In the genomic region with DNA sequence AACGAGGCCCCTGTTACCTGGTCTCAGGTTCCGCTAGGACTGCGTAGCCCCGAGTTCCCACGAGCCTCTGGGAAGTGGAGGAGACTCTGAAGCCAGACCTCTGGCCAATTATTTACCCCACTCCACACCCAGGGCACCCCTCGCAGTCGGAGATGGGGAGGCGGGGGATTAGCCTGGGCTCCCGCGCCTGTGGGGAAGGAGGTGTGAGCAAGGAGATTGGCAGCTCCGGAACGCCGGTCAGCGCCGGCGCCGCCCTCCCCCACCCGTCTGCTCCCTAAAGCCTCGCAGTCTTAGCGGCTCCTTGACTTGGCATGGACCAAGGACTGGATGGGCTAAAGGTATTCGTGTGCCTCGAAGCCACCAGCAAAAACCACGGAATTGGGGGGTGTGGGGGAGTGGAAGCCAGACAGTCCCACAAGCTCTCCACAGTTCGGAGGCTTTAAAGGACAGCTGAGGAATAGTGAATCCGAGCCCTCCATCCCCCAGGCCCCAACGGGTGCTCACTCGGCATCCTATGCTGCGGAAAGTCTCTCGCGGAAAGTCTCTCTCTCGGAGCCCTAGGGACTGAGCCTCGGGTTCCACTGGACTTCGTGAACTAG, we compare ENCODE assay signal across 8 mouse cellular contexts. TPM values are rescaled to one million over a fixed set of nuclear protein-coding genes. Genes with fewer than 3 reads are reported as not detected.
DNase-seq lines count a peak whose midpoint lies in the region; ATAC-seq lines count a peak whose summit lies in the region.

A gene (minus strand): TSS at position 67 of the 599 bp plus-strand sequence.

- H3K36me3 ChIP-seq in liver, embryonic 11.5 days (ENCODE audit: control insufficient read depth, insufficient read depth, low read length), result no peaks in the 10 kb centered on the region
- H3K36me3 ChIP-seq in hindbrain, embryonic 10.5 days, result peaks cover 14% of the 10 kb centered on the region; the same call in 1 of the 2 replicates
- H3K36me3 ChIP-seq in liver, embryonic 12.5 days, result 0 out of 2 replicates have a peak, but pooled peaks cover 3% of the 10 kb centered on the region

- H3K9me3 ChIP-seq in liver, embryonic 11.5 days (ENCODE audit: control insufficient read depth, low read length), result no peaks in the 10 kb centered on the region
- H3K9me3 ChIP-seq in hindbrain, embryonic 10.5 days, result no peaks in the 10 kb centered on the region
- no peaks in the 10 kb centered on the region for H3K9me3 ChIP-seq in liver, embryonic 12.5 days (replicated peaks)

- peaks cover 12% of the 10 kb centered on the region for H3K4me1 ChIP-seq in liver, embryonic 11.5 days (replicated peaks; ENCODE audit: control insufficient read depth, insufficient read depth, low read length)
- peaks cover 42% of the 10 kb centered on the region for H3K4me1 ChIP-seq in hindbrain, embryonic 10.5 days (replicated peaks)
- H3K4me1 ChIP-seq in liver, embryonic 12.5 days, result peaks cover 11% of the 10 kb centered on the region; the same call in 1 of the 2 replicates

- H3K4me2 ChIP-seq in liver, embryonic 11.5 days, result peak within 1 kb of the TSS; percentile 65
- H3K4me2 ChIP-seq in liver, embryonic 12.5 days, result peak within 1 kb of the TSS; percentile 55

- no peak within 1 kb of the TSS for H3K27ac ChIP-seq in liver, embryonic 11.5 days (ENCODE audit: low read depth, low read length)
- H3K27ac ChIP-seq in hindbrain, embryonic 10.5 days, result peak within 1 kb of the TSS; percentile 18; the same call in 1 of the 2 replicates
- H3K27ac ChIP-seq in liver, embryonic 12.5 days, result no peak within 1 kb of the TSS

- no peak within 1 kb of the TSS for H3K9ac ChIP-seq in liver, embryonic 11.5 days (ENCODE audit: low read depth, low read length)
- no peak within 1 kb of the TSS for H3K9ac ChIP-seq in liver, embryonic 12.5 days

- H3K4me3 ChIP-seq in liver, embryonic 11.5 days (ENCODE audit: low read depth, low read length), result peak within 1 kb of the TSS; percentile 40
- H3K4me3 ChIP-seq in hindbrain, embryonic 10.5 days, result peak within 1 kb of the TSS; percentile 49
- H3K4me3 ChIP-seq in liver, embryonic 12.5 days, result peak within 1 kb of the TSS; percentile 32

- intact Hi-C loops in left cerebral cortex, postnatal 14 days (cut with DNase I), result loop anchor here (10.0 kb wide), 1 partner anchor 344 kb away; no protein-coding TSS in a partner anchor

- under 1% methylated on average over 33 of the region's 33 CpGs for WGBS in liver, embryonic 11.5 days
- under 1% methylated on average over 33 of the region's 33 CpGs for whole genome bisulfite sequencing in hindbrain, embryonic 10.5 days
- 2% methylated on average over 33 of the region's 33 CpGs for WGBS in liver, embryonic 12.5 days (ENCODE audit: insufficient replicate concordance)

- DNase-seq in liver, embryonic 11.5 days (ENCODE audit: low spot score), result no peak
- no peak for DNase-seq in liver
- DNase-seq in embryo, embryonic 11 days, result peak; percentile 73
- DNase-seq in hindbrain, embryonic 10.5 days (ENCODE audit: low spot score), result peak; percentile 71
- peak; percentile 74 for DNase-seq in retina, postnatal 1 day
- no peak for DNase-seq in left cerebral cortex, postnatal 14 days (ENCODE audit: low spot score in 2 of 2)
- no peak for DNase-seq in cerebellum, adult 11 months

- peak; percentile 44 for ATAC-seq in liver, embryonic 11.5 days (replicated peaks; ENCODE audit: low FRiP score)
- peak; percentile 37 for ATAC-seq in liver, embryonic 12.5 days

- peaks cover 70% of the 10 kb centered on the region for H3K27me3 ChIP-seq in liver, embryonic 11.5 days (replicated peaks; ENCODE audit: control insufficient read depth, insufficient read depth, low read length)
- H3K27me3 ChIP-seq in hindbrain, embryonic 10.5 days (ENCODE audit: insufficient read depth, poor library complexity, severe bottlenecking), result peaks cover 94% of the 10 kb centered on the region
- H3K27me3 ChIP-seq in liver, embryonic 12.5 days (replicated peaks), result peaks cover 81% of the 10 kb centered on the region

RNA-seq across cellular contexts. Expression of the gene that starts here (rescaled TPM):
- polyA plus RNA-seq in liver, embryonic 11.5 days (2014; fragmentation: Nextera tagmentation; extraction: Ambion mirVana), result 2.5 and 3.8 TPM in 2 replicates
- 11.0 and 18.1 TPM in 2 replicates for polyA plus RNA-seq in hindbrain, embryonic 10.5 days (2016; fragmentation: Nextera tagmentation; extraction: Ambion mirVana)
- 0.54 and 0.80 TPM in 2 replicates for polyA plus RNA-seq in liver, embryonic 12.5 days (2016; fragmentation: Nextera tagmentation; extraction: Ambion mirVana)
- total RNA-seq in left cerebral cortex, postnatal 14 days (2021), result 1 to 10 TPM in 1 of 2 experiments, under 1 TPM in 1; 0.33 to 1.6 TPM

Comparison
In these comparisons a context has a peak if more than half of its experiments do, and no peak if none do; other contexts are left out.
1. Peak in ATAC-seq, H3K4me3 ChIP-seq and H3K4me2 ChIP-seq in liver, embryonic 12.5 days; RNA of the gene not detected or under 1 TPM.
2. DNase-seq: peak in embryo, embryonic 11 days (single experiment), hindbrain, embryonic 10.5 days (single experiment) and retina, postnatal 1 day (single experiment); none in liver, embryonic 11.5 days (single experiment), liver (single experiment), left cerebral cortex, postnatal 14 days (0 of 2) and cerebellum, adult 11 months (single experiment).
3. Peak in every context shown above with its lines, with median percentiles within 50 percentile points of each other: H3K4me3 ChIP-seq.